In genomic region chr9:65122545-65122944, GRCm38 (mm10) we compare ENCODE assay signal across 8 mouse cellular contexts. TPM values are rescaled to one million over a fixed set of nuclear protein-coding genes. Genes with fewer than 3 reads are reported as not detected.
DNase-seq lines count a peak whose midpoint lies in the region; ATAC-seq and TF ChIP-seq lines count a peak whose summit lies in the region.

No protein-coding gene starts in this region.

- ATAC-seq in heart, embryonic 13.5 days (ENCODE audit: extremely low read depth, insufficient number of reproducible peaks, low FRiP score, low TSS enrichment): no peak
- no peak for ATAC-seq in megakaryocyte progenitor cell, adult 5-6 weeks (replicated peaks; ENCODE audit: poor library complexity)

- TF ChIP-seq POLR2A in heart, adult 2 months (IDR thresholded peaks at IDR 0.05; ENCODE audit: insufficient read depth, low read depth, low read length): no peak

- 22% methylated on average over 18 of the region's 18 CpGs for WGBS in heart, adult 2 months
- 10% methylated on average over 18 of the region's 18 CpGs for WGBS in heart, embryonic 13.5 days

- no peaks in the 10 kb centered on the region for H3K4me1 ChIP-seq in heart, adult 2 months (ENCODE audit: control insufficient read depth, insufficient read depth, low read length)
- peaks cover 13% of the 10 kb centered on the region for H3K4me1 ChIP-seq in heart, embryonic 13.5 days

- H3K79me2 ChIP-seq in heart, adult 2 months (replicated peaks; ENCODE audit: control insufficient read depth, insufficient read depth, low read length): no peaks in the 10 kb centered on the region

- no peak overlapping the region for H3K9ac ChIP-seq in heart, adult 2 months (ENCODE audit: low read depth, low read length)
- H3K9ac ChIP-seq in heart, embryonic 13.5 days: 0 out of 2 replicates have a peak overlapping the region, but pooled peaks have one; percentile 44

- TF ChIP-seq CTCF in heart, adult 2 months (IDR thresholded peaks at IDR 0.05): no peak

- H3K27ac ChIP-seq in heart, adult 2 months: no peak overlapping the region
- no peak overlapping the region for H3K27ac ChIP-seq in heart, embryonic 13.5 days (replicated peaks)

- no peaks in the 10 kb centered on the region for H3K36me3 ChIP-seq in heart, adult 2 months (ENCODE audit: control insufficient read depth, insufficient read depth, low read length)
- peaks cover 36% of the 10 kb centered on the region for H3K36me3 ChIP-seq in heart, embryonic 13.5 days

- no peak overlapping the region for H3K4me3 ChIP-seq in heart, adult 2 months
- peak overlapping the region; percentile 20; the same call in 1 of the 2 replicates for H3K4me3 ChIP-seq in heart, embryonic 13.5 days

- DNase-seq in heart, adult 2 months: peak; percentile 26 to 41
- no peak for DNase-seq in heart, adult 8-10 months (ENCODE audit: low spot score)
- DNase-seq in brain, adult 2 months (ENCODE audit: low read depth, low spot score): peak; percentile 81
- DNase-seq in left cerebral cortex, postnatal 36 days (ENCODE audit: low spot score in 2 of 2): peak; percentile 78 to 80
- DNase-seq in gastrocnemius, postnatal 4 days (ENCODE audit: low spot score in 2 of 2): no peak
- DNase-seq in cerebellum, adult 18-20 months: no peak

- no peaks in the 10 kb centered on the region for H3K9me3 ChIP-seq in heart, embryonic 13.5 days

- TF ChIP-seq EP300 in heart, adult 2 months (IDR thresholded peaks at IDR 0.05; ENCODE audit: insufficient read depth, low read depth, low read length): no peak

- intact Hi-C loops in heart, adult 2 months (cut with DNase I): loop anchor here (5.0 to 10.0 kb wide), 2 partner anchors 90 to 138 kb away; partner anchors contain the start of gene Dpp8
- intact Hi-C loops in left cerebral cortex, postnatal 36 days (cut with DNase I): loop anchor here (5.0 kb wide), 1 partner anchor 40 kb away; no protein-coding TSS in a partner anchor

- peak overlapping the region; percentile 52 for H3K4me2 ChIP-seq in heart, embryonic 13.5 days

- H3K27me3 ChIP-seq in heart, adult 2 months (ENCODE audit: control insufficient read depth, insufficient read depth, low read length): no peaks in the 10 kb centered on the region
- peaks cover 53% of the 10 kb centered on the region for H3K27me3 ChIP-seq in heart, embryonic 13.5 days (replicated peaks)

RNA-seq across cellular contexts. Expression of gene Igdcc3, which starts 18.4 kb away (rescaled TPM):
- under 1 TPM; 0.07 to 0.10 TPM for total RNA-seq in heart, adult 2 months (2021)
- polyA plus RNA-seq in heart, adult 2 months (2012; rRNA removed): 0.12 and 0.16 TPM in 2 replicates
- under 1 TPM in 2 of 4 experiments, not detected in 2; 0.09 to 0.19 TPM for total RNA-seq in heart, adult 8-10 months (2022)
- 0.88 and 0.98 TPM in 2 replicates for polyA plus RNA-seq in heart, embryonic 13.5 days (2015; fragmentation: Nextera tagmentation; extraction: Ambion mirVana)
- 1 to 10 TPM; 2.0 to 2.3 TPM for total RNA-seq in left cerebral cortex, postnatal 36 days (2021)
- total RNA-seq in gastrocnemius, postnatal 4 days (2021): under 1 TPM; 0.88 to 0.91 TPM
- not detected in 2 replicates for total RNA-seq in megakaryocyte progenitor cell, adult 5-6 weeks (2015)
- not detected in 2 replicates for total RNA-seq in megakaryocyte progenitor cell, adult 5-6 weeks (2017)

RNA-seq across cellular contexts. Expression of gene Igdcc4, which starts 21.3 kb away (rescaled TPM):
- 10 to 100 TPM; 10.2 to 12.4 TPM for total RNA-seq in heart, adult 2 months (2021)
- 7.3 and 12.0 TPM in 2 replicates for polyA plus RNA-seq in heart, adult 2 months (2012; rRNA removed)
- total RNA-seq in heart, adult 8-10 months (2022): 10 to 100 TPM; 13.3 to 17.9 (median 15.7) TPM
- 10.4 and 11.0 TPM in 2 replicates for polyA plus RNA-seq in heart, embryonic 13.5 days (2015; fragmentation: Nextera tagmentation; extraction: Ambion mirVana)
- 10 to 100 TPM; 24.9 to 30.8 TPM for total RNA-seq in left cerebral cortex, postnatal 36 days (2021)
- 100 to 1,000 TPM; 152 to 153 TPM for total RNA-seq in gastrocnemius, postnatal 4 days (2021)
- 0.02 TPM in 1 of 2 replicates, not detected in the other for total RNA-seq in megakaryocyte progenitor cell, adult 5-6 weeks (2015)
- total RNA-seq in megakaryocyte progenitor cell, adult 5-6 weeks (2017): under 0.01 and 0.07 TPM in 2 replicates

Comparison
In these comparisons a context has a peak if more than half of its experiments do, and no peak if none do; other contexts are left out.
1. DNase-seq: peak in heart, adult 2 months (2 of 2), brain, adult 2 months (single experiment) and left cerebral cortex, postnatal 36 days (2 of 2); none in heart, adult 8-10 months (single experiment), gastrocnemius, postnatal 4 days (0 of 2) and cerebellum, adult 18-20 months (0 of 2).
2. RNA of gene Igdcc4, which starts 21.3 kb away (total RNA-seq): 152 to 153 TPM in gastrocnemius, postnatal 4 days, 24.9 to 30.8 TPM in left cerebral cortex, postnatal 36 days, 13.3 to 17.9 TPM in heart, adult 8-10 months and 10.2 to 12.4 TPM in heart, adult 2 months; under 0.01 to 0.07 TPM in megakaryocyte progenitor cell, adult 5-6 weeks; every median in the first group is over 10 times any median in the second.